ENCODE assay signal across 12 mouse cellular contexts in the genomic region with DNA sequence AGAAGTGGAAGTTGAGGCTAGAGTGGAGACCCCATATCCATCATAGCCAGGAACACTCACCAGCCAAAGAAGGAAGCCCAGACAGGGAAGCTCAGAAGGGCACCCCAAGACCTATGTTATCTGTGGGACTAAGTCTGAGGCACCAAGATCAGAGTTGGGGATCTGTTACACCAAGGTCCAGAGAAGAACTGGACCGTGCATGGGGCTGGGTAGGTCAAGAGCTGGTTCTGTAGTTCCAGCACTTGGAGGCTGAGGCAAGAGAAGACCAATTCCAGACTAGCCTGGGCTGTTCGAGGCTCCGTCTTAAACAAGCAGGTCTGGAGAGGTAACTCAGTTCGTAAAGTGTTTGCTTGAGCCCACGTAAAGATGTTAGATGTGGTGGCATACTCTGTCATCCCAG. TPM values are rescaled to one million over a fixed set of nuclear protein-coding genes. Genes with fewer than 3 reads are reported as not detected.
DNase-seq lines count a peak whose midpoint lies in the region; ATAC-seq and TF ChIP-seq lines count a peak whose summit lies in the region.
"Had no signal": no experiment of that assay in that cellular context is flagged by ENCODE, and none has a peak within 500 bp of the region (broad histone marks: within the 10 kb centered on the region; RNA-seq: fewer than 3 reads in every experiment).

No protein-coding gene starts in this region.

- 76% methylated on average over 5 of the region's 5 CpGs for WGBS in kidney, adult 2 months
- 72% methylated on average over 5 of the region's 5 CpGs for WGBS in liver, embryonic 13.5 days (ENCODE audit: insufficient replicate concordance)

- H3K27ac ChIP-seq in kidney, adult 2 months (ENCODE audit: insufficient read depth, low read depth, low read length), result peak overlapping the region; percentile 85
- H3K27ac ChIP-seq in bone marrow macrophage, adult 2 months (ENCODE audit: insufficient read depth, low read depth, low read length), result peak overlapping the region; percentile 38
- H3K27ac ChIP-seq in liver, embryonic 13.5 days, result peak overlapping the region; percentile 99
- H3K27ac ChIP-seq: embryonic facial prominence, embryonic 12.5 days; hindbrain, postnatal 0 days; left cerebral cortex, adult 2 months had no signal

- H3K4me1 ChIP-seq in kidney, adult 2 months (ENCODE audit: control insufficient read depth, insufficient read depth, low read length), result peaks cover 50% of the 10 kb centered on the region
- peaks cover 53% of the 10 kb centered on the region for H3K4me1 ChIP-seq in bone marrow macrophage, adult 2 months (ENCODE audit: control insufficient read depth, insufficient read depth, low read length)
- peaks cover 89% of the 10 kb centered on the region for H3K4me1 ChIP-seq in liver, embryonic 13.5 days (replicated peaks)

- ATAC-seq in liver, embryonic 13.5 days (ENCODE audit: low read depth), result no peak
- ATAC-seq: hindbrain, postnatal 0 days had no signal

- H3K27me3 ChIP-seq in kidney, adult 2 months (replicated peaks; ENCODE audit: control insufficient read depth, insufficient read depth, low read length), result no peaks in the 10 kb centered on the region
- H3K27me3 ChIP-seq in liver, embryonic 13.5 days, result no peaks in the 10 kb centered on the region

- no peaks in the 10 kb centered on the region for H3K9me3 ChIP-seq in liver, embryonic 13.5 days (replicated peaks)
- H3K9me3 ChIP-seq: embryonic facial prominence, embryonic 12.5 days had no signal

- peak overlapping the region; percentile 83 for H3K4me2 ChIP-seq in liver, embryonic 13.5 days
- H3K4me2 ChIP-seq: embryonic facial prominence, embryonic 12.5 days had no signal

- TF ChIP-seq POLR2A in kidney, adult 2 months (IDR thresholded peaks at IDR 0.05; ENCODE audit: low read depth, low read length), result no peak
- TF ChIP-seq POLR2A in bone marrow macrophage, adult 2 months (IDR thresholded peaks at IDR 0.05; ENCODE audit: borderline replicate concordance, low read depth, low read length), result no peak

- no peak for DNase-seq in kidney, adult 2 months
- DNase-seq in kidney, adult 8-10 months, result no peak
- DNase-seq in 3T3-L1 (ENCODE audit: low read depth, low spot score), result peak; percentile 40
- DNase-seq in liver, embryonic 13.5 days, result no peak
- DNase-seq in gastrocnemius, postnatal 10 days, result no peak
- DNase-seq in adrenal gland, postnatal 25 days, result no peak
- DNase-seq: cerebellum, adult 11-12 months; thymus, adult 18-20 months had no signal

- no peak for TF ChIP-seq CTCF in kidney, adult 2 months (conservative IDR thresholded peaks at IDR 0.05; ENCODE audit: insufficient read depth, insufficient read length, low read depth, low read length)
- no peak for TF ChIP-seq CTCF in bone marrow macrophage, adult 2 months (IDR thresholded peaks at IDR 0.05; ENCODE audit: low read depth, low read length)

- H3K9ac ChIP-seq in liver, embryonic 13.5 days, result peak overlapping the region; percentile 100
- H3K9ac ChIP-seq: embryonic facial prominence, embryonic 12.5 days had no signal

- no peak overlapping the region for H3K4me3 ChIP-seq in kidney, adult 2 months (ENCODE audit: insufficient read depth, low read depth, low read length)
- peak overlapping the region; percentile 42 for H3K4me3 ChIP-seq in bone marrow macrophage, adult 2 months (ENCODE audit: insufficient read depth, low read length)
- peak overlapping the region; percentile 100 for H3K4me3 ChIP-seq in liver, embryonic 13.5 days (replicated peaks)
- H3K4me3 ChIP-seq: embryonic facial prominence, embryonic 12.5 days; left cerebral cortex, adult 2 months had no signal

- H3K36me3 ChIP-seq in kidney, adult 2 months (ENCODE audit: control insufficient read depth, insufficient read depth, low read length), result no peaks in the 10 kb centered on the region; the same call in 1 of the 2 replicates
- H3K36me3 ChIP-seq in liver, embryonic 13.5 days, result peaks cover 55% of the 10 kb centered on the region
- H3K36me3 ChIP-seq: embryonic facial prominence, embryonic 12.5 days had no signal

RNA-seq across cellular contexts. Expression of gene Mafk, which starts 2.8 kb away (rescaled TPM):
- polyA plus RNA-seq in kidney, adult 2 months (2012; rRNA removed), result 20.5 and 22.2 TPM in 2 replicates
- 13.5 and 15.7 TPM in 2 replicates for polyA plus RNA-seq in bone marrow macrophage, adult 2 months (2012; ENCODE audit: insufficient read depth, insufficient read length, missing spikeins)
- 41.6 and 44.9 TPM in 2 replicates for polyA plus RNA-seq in liver, embryonic 13.5 days (2015; fragmentation: Nextera tagmentation; extraction: Ambion mirVana)
- total RNA-seq in gastrocnemius, postnatal 10 days (2021), result 1 to 10 TPM; 8.8 to 9.6 TPM
- 29.6 and 30.6 TPM in 2 replicates for total RNA-seq in adrenal gland, postnatal 25 days (2021)

RNA-seq across cellular contexts. Expression of gene Ints1, which starts 18.7 kb away (rescaled TPM):
- 40.1 and 42.2 TPM in 2 replicates for polyA plus RNA-seq in kidney, adult 2 months (2012; rRNA removed)
- 27.3 and 29.8 TPM in 2 replicates for polyA plus RNA-seq in bone marrow macrophage, adult 2 months (2012; ENCODE audit: insufficient read depth, insufficient read length, missing spikeins)
- 12.7 and 13.8 TPM in 2 replicates for polyA plus RNA-seq in liver, embryonic 13.5 days (2015; fragmentation: Nextera tagmentation; extraction: Ambion mirVana)
- 10 to 100 TPM; 36.4 to 36.7 TPM for total RNA-seq in gastrocnemius, postnatal 10 days (2021)
- 61.3 and 61.9 TPM in 2 replicates for total RNA-seq in adrenal gland, postnatal 25 days (2021)

RNA-seq across cellular contexts. Expression of gene Tmem184a, which starts 25.6 kb away (rescaled TPM):
- polyA plus RNA-seq in kidney, adult 2 months (2012; rRNA removed), result 69.7 and 90.2 TPM in 2 replicates
- not detected in 2 replicates for polyA plus RNA-seq in bone marrow macrophage, adult 2 months (2012; ENCODE audit: insufficient read depth, insufficient read length, missing spikeins)
- 0.68 and 0.89 TPM in 2 replicates for polyA plus RNA-seq in liver, embryonic 13.5 days (2015; fragmentation: Nextera tagmentation; extraction: Ambion mirVana)
- total RNA-seq in gastrocnemius, postnatal 10 days (2021), result under 1 TPM; 0.32 to 0.52 TPM
- total RNA-seq in adrenal gland, postnatal 25 days (2021), result not detected in 2 replicates

RNA-seq across cellular contexts. Expression of gene Gm26938, which starts 32.1 kb away (rescaled TPM):
- not detected in 2 replicates for polyA plus RNA-seq in kidney, adult 2 months (2012; rRNA removed)
- not detected in 2 replicates for polyA plus RNA-seq in bone marrow macrophage, adult 2 months (2012; ENCODE audit: insufficient read depth, insufficient read length, missing spikeins)
- not detected in 2 replicates for polyA plus RNA-seq in liver, embryonic 13.5 days (2015; fragmentation: Nextera tagmentation; extraction: Ambion mirVana)
- total RNA-seq in gastrocnemius, postnatal 10 days (2021), result not detected
- total RNA-seq in adrenal gland, postnatal 25 days (2021), result not detected in 2 replicates
- total RNA-seq: hindbrain, postnatal 0 days; left cerebral cortex, adult 2 months had no signal
- polyA plus RNA-seq: embryonic facial prominence, embryonic 12.5 days; hindbrain, postnatal 0 days had no signal

RNA-seq across cellular contexts. Expression of gene Psmg3, which starts 32.5 kb away (rescaled TPM):
- 24.4 and 29.2 TPM in 2 replicates for polyA plus RNA-seq in kidney, adult 2 months (2012; rRNA removed)
- polyA plus RNA-seq in bone marrow macrophage, adult 2 months (2012; ENCODE audit: insufficient read depth, insufficient read length, missing spikeins), result 13.0 and 17.8 TPM in 2 replicates
- 68.7 and 70.5 TPM in 2 replicates for polyA plus RNA-seq in liver, embryonic 13.5 days (2015; fragmentation: Nextera tagmentation; extraction: Ambion mirVana)
- total RNA-seq in gastrocnemius, postnatal 10 days (2021), result 10 to 100 TPM in 1 of 2 experiments, 1 to 10 TPM in 1; 9.6 to 10.2 TPM
- 21.3 and 23.1 TPM in 2 replicates for total RNA-seq in adrenal gland, postnatal 25 days (2021)

Comparison
In these comparisons a context has a peak if more than half of its experiments do, and no peak if none do; other contexts are left out.
1. H3K27ac ChIP-seq: peak in every context shown above with its lines; median percentile 99 in liver, embryonic 13.5 days; 85 in kidney, adult 2 months; 38 in bone marrow macrophage, adult 2 months.
2. RNA of gene Tmem184a, which starts 25.6 kb away (polyA plus RNA-seq): 69.7 to 90.2 TPM in kidney, adult 2 months; 0.68 to 0.89 TPM in liver, embryonic 13.5 days and not detected in bone marrow macrophage, adult 2 months; every median in the first group is over 10 times any median in the second.